Mouse (Mus musculus): ENCODE measurements around the gene Pdik1l. TPM values are rescaled to one million over a fixed set of nuclear protein-coding genes. Genes with fewer than 3 reads are reported as not detected.

Pdik1l gene
- polyA plus RNA-seq, 1 experiment from 2014 or later: 17.6 TPM

GRCm38 (mm10) chr4:134256407-134257197 lies 31.1 kb downstream of the Pdik1l start:
- peaks cover 44% of the 10 kb centered on the region for H3K4me1 ChIP-seq
- H3K9ac ChIP-seq: no peak overlapping the region
- no peak for ATAC-seq (ENCODE audit: insufficient number of reproducible peaks, low FRiP score, low TSS enrichment, low read depth)
- H3K4me3 ChIP-seq (replicated peaks): no peak overlapping the region
- no peaks in the 10 kb centered on the region for H3K36me3 ChIP-seq
- H3K9me3 ChIP-seq (replicated peaks): no peaks in the 10 kb centered on the region
- H3K27ac ChIP-seq (replicated peaks): no peak overlapping the region; the same call in 1 of the 2 replicates
- no peak overlapping the region for H3K4me2 ChIP-seq (replicated peaks)
- H3K27me3 ChIP-seq: peaks cover 48% of the 10 kb centered on the region
- 21% methylated on average over 19 of the region's 19 CpGs for WGBS

GRCm38 (mm10) chr4:134255854-134256253 lies 31.8 kb downstream of the Pdik1l start:
- no peak overlapping the region for H3K4me3 ChIP-seq (replicated peaks)
- H3K27me3 ChIP-seq: peaks cover 55% of the 10 kb centered on the region

GRCm38 (mm10) chr4:134254835-134255234 lies 32.9 kb downstream of the Pdik1l start:
- no peak overlapping the region for H3K4me2 ChIP-seq (replicated peaks)
- WGBS: 31% methylated on average over 3 of the region's 3 CpGs
- H3K27me3 ChIP-seq: peaks cover 66% of the 10 kb centered on the region
- H3K9ac ChIP-seq: no peak overlapping the region
- no peaks in the 10 kb centered on the region for H3K36me3 ChIP-seq
- no peak overlapping the region for H3K27ac ChIP-seq (replicated peaks)
- no peaks in the 10 kb centered on the region for H3K9me3 ChIP-seq (replicated peaks)
- no peak overlapping the region for H3K4me3 ChIP-seq (replicated peaks)
- H3K4me1 ChIP-seq: peaks cover 62% of the 10 kb centered on the region
- no peak for ATAC-seq (ENCODE audit: insufficient number of reproducible peaks, low FRiP score, low TSS enrichment, low read depth)

More at GRCm38 (mm10) chr4:134255854-134256253, 31.8 kb downstream of the Pdik1l start:
- Histone ChIP-seq H3K4me2 (replicated peaks) (no peak overlapping the region), H3K9me3 (replicated peaks) (no peaks in the 10 kb centered on the region), H3K4me1 (peaks cover 52% of the 10 kb centered on the region), H3K27ac (replicated peaks) (no peak overlapping the region), H3K36me3 (no peaks in the 10 kb centered on the region), H3K9ac (no peak overlapping the region)
- ATAC-seq (ENCODE audit: insufficient number of reproducible peaks, low FRiP score, low TSS enrichment, low read depth): no peak
- 37% methylated on average over 4 of the region's 4 CpGs for WGBS

GRCm38 (mm10) chr4:134253722-134254324 lies 33.9 kb downstream of the Pdik1l start, which contains the start of gene Grrp1:
Grrp1 (minus strand) TSS chr4:134254106.
- H3K9ac ChIP-seq: no peak within 1 kb of the TSS
- H3K4me2 ChIP-seq (replicated peaks): peak within 1 kb of the TSS; percentile 33
- 3% methylated on average over 13 of the region's 13 CpGs for WGBS
- H3K27ac ChIP-seq (replicated peaks): peak within 1 kb of the TSS; percentile 51; the same call in 1 of the 2 replicates
- H3K9me3 ChIP-seq (replicated peaks): no peaks in the 10 kb centered on the region
- no peak for ATAC-seq (ENCODE audit: insufficient number of reproducible peaks, low FRiP score, low TSS enrichment, low read depth)
- peak within 1 kb of the TSS; percentile 48 for H3K4me3 ChIP-seq (replicated peaks)
- H3K27me3 ChIP-seq: peaks cover 76% of the 10 kb centered on the region
- no peaks in the 10 kb centered on the region for H3K36me3 ChIP-seq
- peaks cover 66% of the 10 kb centered on the region for H3K4me1 ChIP-seq

GRCm38 (mm10) chr4:134252911-134253721 lies 34.6 kb downstream of the Pdik1l start:
- no peak for ATAC-seq (ENCODE audit: insufficient number of reproducible peaks, low FRiP score, low TSS enrichment, low read depth)
- peak overlapping the region; percentile 51; the same call in 1 of the 2 replicates for H3K27ac ChIP-seq (replicated peaks)

GRCm38 (mm10) chr4:134252131-134252910 lies 35.4 kb downstream of the Pdik1l start:
- no peak for ATAC-seq (ENCODE audit: insufficient number of reproducible peaks, low FRiP score, low TSS enrichment, low read depth)
- H3K27ac ChIP-seq (replicated peaks): no peak overlapping the region
- 14% methylated on average over 22 of the region's 22 CpGs for WGBS

More at GRCm38 (mm10) chr4:134252911-134253721, 34.6 kb downstream of the Pdik1l start:
- Histone ChIP-seq H3K9ac (no peak overlapping the region), H3K4me2 (replicated peaks) (peak overlapping the region; percentile 33; the same call in 1 of the 2 replicates), H3K9me3 (replicated peaks) (no peaks in the 10 kb centered on the region), H3K4me1 (peaks cover 66% of the 10 kb centered on the region), H3K36me3 (no peaks in the 10 kb centered on the region), H3K4me3 (replicated peaks) (peak overlapping the region; percentile 48), H3K27me3 (peaks cover 82% of the 10 kb centered on the region)
- WGBS: 23% methylated on average over 15 of the region's 15 CpGs

GRCm38 (mm10) chr4:134251241-134252130 lies 36.2 kb downstream of the Pdik1l start:
- Histone ChIP-seq H3K9ac (peak overlapping the region; percentile 27), H3K4me2 (replicated peaks) (peak overlapping the region; percentile 90), H3K9me3 (replicated peaks) (no peaks in the 10 kb centered on the region), H3K4me1 (peaks cover 53% of the 10 kb centered on the region), H3K27me3 (peaks cover 97% of the 10 kb centered on the region), H3K36me3 (no peaks in the 10 kb centered on the region), H3K27ac (replicated peaks) (no peak overlapping the region), H3K4me3 (replicated peaks) (peak overlapping the region; percentile 48)
- under 1% methylated on average over 91 of the region's 91 CpGs for WGBS
- no peak for ATAC-seq (ENCODE audit: insufficient number of reproducible peaks, low FRiP score, low TSS enrichment, low read depth)

More at GRCm38 (mm10) chr4:134252131-134252910, 35.4 kb downstream of the Pdik1l start:
- Histone ChIP-seq H3K9me3 (replicated peaks) (no peaks in the 10 kb centered on the region), H3K36me3 (no peaks in the 10 kb centered on the region), H3K4me3 (replicated peaks) (peak overlapping the region; percentile 48), H3K4me2 (replicated peaks) (peak overlapping the region; percentile 90), H3K9ac (no peak overlapping the region), H3K27me3 (peaks cover 90% of the 10 kb centered on the region), H3K4me1 (peaks cover 60% of the 10 kb centered on the region)

- H3K27me3 ChIP-seq: peaks cover 93% of the 10 kb centered on the region
- H3K36me3 ChIP-seq: no peaks in the 10 kb centered on the region
- peak overlapping the region; percentile 90 for H3K4me2 ChIP-seq (replicated peaks)
- no peak for ATAC-seq (ENCODE audit: insufficient number of reproducible peaks, low FRiP score, low TSS enrichment, low read depth)
- no peak overlapping the region for H3K27ac ChIP-seq (replicated peaks)
- H3K9me3 ChIP-seq (replicated peaks): no peaks in the 10 kb centered on the region
- H3K9ac ChIP-seq: peak overlapping the region; percentile 27
- H3K4me3 ChIP-seq (replicated peaks): peak overlapping the region; percentile 48
- H3K4me1 ChIP-seq: peaks cover 49% of the 10 kb centered on the region
- WGBS: 13% methylated on average over 10 of the region's 10 CpGs
Measured at GRCm38 (mm10) chr4:134250930-134251240, 36.8 kb downstream of the Pdik1l start.

GRCm38 (mm10) chr4:134250116-134250929 lies 37.4 kb downstream of the Pdik1l start:
- H3K27ac ChIP-seq (replicated peaks): no peak overlapping the region
- peak overlapping the region; percentile 48 for H3K4me3 ChIP-seq (replicated peaks)
- no peaks in the 10 kb centered on the region for H3K36me3 ChIP-seq
- H3K4me2 ChIP-seq (replicated peaks): peak overlapping the region; percentile 90
- H3K9ac ChIP-seq: no peak overlapping the region
- H3K27me3 ChIP-seq: peaks cover 87% of the 10 kb centered on the region
- no peak for ATAC-seq (ENCODE audit: insufficient number of reproducible peaks, low FRiP score, low TSS enrichment, low read depth)
- 6% methylated on average over 27 of the region's 27 CpGs for WGBS
- no peaks in the 10 kb centered on the region for H3K9me3 ChIP-seq (replicated peaks)
- H3K4me1 ChIP-seq: peaks cover 53% of the 10 kb centered on the region

Data from embryonic facial prominence, embryonic 15.5 days (tissue).